Mouse (Mus musculus) urinary bladder, postnatal 4 days (tissue): ENCODE measurements around the gene Fbxl12.
"Not testable (repeated sequence)": the region's sequence is repeated elsewhere in the genome, so short reads cannot be mapped to it uniquely, and the experiment has no call there.

ENCODE experiments used
- DNase-seq, 2 experiments: peaks; one replicate each; pipeline ENCODE4 v3.0.0; 2021 to 2022; ENCODE audit warnings: low spot score in 2 of 2

The Fbxl12 gene

DNA sequence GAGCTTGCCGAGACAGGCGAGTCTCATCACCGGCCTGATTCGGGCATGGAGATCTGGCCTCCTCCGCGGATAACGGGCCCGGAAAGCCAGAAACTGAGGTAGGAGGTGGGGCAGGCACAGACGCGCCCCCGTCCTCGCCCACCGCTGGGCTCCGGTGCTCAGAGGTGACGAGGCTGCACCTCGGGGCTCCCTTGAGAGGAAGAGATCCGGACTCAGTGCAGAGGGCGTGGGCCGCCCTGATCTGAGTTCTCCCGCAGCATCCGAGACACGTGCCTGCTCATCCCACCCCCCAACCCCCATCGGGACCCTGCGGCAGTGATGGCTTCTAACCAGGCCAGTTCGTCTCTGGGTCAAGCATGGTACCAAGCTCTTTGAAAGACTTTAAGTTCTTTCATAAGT is 7.7 kb upstream of the Fbxl12 start:
- no peak for DNase-seq

DNA sequence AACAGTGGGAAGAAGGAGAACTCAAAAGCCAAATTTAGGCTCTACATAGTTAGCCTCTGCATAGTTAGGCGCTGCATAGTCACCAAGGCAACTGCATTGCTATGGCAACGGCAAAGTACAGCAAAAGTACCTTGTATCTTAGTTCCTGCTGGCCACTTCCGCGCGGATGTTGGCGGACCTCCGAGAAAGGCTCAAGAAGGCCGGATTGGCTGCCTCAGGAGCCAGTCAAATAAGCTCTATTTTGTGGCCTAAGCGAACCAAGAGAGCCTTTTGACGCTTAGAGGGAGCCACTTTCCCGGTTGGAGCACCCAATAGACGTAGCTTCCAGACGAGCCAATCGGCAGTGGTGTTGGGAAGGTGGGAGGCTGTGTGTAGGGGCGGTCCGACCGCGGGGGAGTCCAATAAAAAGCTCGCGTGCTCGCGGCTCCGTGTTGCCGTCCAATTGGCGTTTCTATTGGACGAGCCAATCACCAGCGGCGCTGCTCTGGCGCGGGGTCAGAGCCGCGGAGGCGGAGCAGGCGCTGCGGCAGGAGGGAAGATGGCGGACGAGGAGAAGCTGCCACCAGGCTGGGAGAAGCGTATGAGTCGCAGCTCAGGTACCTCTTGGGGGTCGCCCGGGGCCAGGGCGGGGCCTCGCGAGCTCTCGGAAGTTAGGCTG is 7.2 kb upstream of the Fbxl12 start, which contains the start of gene Pin1:
TSS of gene Pin1 (plus strand) at position 494 of the 658 bp plus-strand sequence.
- DNase-seq: peak; percentile 97 to 99

DNA sequence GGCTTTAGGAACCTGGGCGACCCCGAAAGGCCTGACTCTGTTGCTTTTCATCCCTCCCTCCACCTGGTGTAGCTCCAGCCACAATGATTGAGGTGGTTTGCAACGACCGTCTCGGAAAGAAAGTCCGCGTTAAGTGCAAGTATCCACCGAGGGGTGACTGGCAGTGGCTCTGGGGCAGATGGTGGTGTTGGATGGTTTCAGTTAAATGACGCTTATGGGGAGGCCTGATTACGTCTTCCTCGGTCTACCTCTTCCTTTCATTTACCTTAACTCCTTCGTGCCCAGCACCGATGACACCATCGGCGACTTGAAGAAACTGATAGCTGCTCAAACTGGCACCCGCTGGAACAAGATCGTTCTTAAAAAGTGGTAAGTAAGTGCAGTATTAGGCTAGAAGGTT is 554 bp upstream of the Fbxl12 start:
- DNase-seq: no peak

DNA sequence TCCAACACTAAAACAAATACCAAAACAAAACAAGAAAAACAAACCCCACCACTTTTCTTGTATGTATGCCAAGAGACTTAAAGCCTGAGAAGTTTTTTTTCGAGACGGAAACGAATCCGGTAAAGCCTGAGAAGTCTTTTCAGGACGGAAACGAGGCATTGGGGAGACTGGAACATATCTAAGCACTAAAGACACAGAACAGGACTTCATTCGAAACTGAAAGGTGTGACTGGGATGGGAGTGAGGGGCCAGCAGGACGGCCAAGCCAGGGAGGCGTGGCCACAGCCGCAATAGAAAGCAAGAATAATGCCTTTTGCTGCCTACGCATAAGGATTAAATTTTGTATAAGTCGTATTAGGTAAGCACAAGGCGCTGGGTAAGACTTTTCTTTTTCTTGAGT is 786 bp downstream of the Fbxl12 start:
- no peak for DNase-seq

DNA sequence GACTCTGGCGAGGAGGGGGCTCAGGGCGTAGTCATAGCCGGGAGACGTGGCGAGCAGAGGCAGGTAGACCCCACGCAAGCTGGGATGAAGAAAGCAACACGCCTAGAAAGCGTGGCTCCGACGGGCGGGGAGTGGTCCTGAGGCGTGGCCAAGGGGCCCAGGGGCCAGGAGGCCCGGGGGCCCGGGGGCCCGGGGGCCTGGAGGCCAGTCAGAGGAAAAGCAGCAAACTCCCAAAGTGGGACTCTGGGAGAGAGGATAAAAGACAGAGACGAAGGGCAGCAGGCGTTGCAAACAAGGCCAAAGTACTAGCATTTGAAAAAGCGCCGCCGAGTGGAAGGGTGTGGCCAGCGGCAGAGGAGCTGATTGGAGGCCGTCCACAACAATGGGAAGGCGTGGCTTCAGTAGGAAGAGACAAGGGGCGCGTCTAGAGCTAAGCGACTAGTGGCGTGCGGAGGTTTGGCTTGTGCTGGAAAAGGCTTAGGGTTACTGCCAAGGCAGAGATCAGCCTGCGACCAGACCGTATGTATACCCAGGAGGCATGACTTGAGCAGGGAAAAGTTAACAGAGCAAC is 1.6 kb downstream of the Fbxl12 start:
- peak; percentile 81 to 87 for DNase-seq

DNA sequence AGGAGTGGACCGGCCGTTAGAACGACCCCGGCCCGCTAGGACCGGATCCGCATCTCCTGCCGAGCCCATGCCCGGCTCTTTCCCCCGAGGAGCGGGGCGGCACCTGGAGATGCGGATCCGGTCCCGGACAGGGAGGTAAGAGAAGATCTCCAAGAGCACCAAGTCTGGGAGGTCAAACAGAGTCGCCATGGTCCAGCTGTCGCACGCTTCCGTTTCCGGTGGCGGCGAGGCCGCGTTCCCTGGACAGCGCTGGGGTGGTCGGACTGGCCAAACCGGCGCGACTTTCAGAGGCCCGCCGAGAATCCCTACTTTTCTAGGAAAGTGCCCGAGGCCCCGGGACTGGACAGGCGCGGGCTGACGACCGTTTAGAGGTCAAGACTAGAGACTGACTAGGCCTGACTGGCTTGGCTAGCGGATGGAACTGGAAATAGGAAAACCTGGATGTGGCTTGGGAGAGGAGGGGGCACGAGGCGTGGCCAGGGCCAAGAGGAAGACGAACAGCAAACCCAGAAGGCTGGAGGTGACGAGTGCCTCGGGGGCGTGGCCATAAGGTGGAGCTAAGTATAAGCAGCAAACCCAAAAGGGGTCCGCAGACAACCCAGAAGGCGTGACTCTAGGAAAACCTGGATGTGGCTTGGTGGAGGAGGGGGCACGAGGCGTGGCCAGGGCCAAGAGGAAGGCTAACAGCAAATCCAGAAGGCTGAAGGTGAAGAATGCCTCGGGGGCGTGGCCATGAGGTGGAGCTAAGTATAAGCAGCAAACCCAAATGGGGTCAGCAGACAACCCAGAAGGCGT is 2.3 kb downstream of the Fbxl12 start, which contains the start of gene Ubl5:
TSS of gene Ubl5 (plus strand) at position 778 of the 795 bp plus-strand sequence.
- peak; percentile 83 to 92 for DNase-seq

DNA sequence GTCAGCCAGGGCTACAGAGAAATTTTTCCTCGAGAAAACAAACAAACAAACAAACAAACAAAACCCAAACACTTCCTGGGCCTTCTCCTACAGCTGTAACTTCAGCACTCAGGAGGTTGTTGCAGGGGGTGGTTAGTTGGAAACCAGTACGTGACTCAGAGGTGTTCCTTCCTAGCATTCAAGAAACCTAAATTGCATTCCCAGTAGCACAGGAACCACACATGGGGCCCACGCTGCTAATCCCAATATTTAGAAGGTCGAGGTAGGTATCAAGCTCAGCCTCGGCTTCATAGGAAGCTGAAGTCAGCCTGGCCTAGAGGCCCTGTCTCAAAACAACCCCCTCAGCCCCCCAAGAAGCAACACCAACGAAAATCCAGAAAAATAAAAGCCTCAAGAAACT is 3.1 kb downstream of the Fbxl12 start:
- no peak for DNase-seq

DNA sequence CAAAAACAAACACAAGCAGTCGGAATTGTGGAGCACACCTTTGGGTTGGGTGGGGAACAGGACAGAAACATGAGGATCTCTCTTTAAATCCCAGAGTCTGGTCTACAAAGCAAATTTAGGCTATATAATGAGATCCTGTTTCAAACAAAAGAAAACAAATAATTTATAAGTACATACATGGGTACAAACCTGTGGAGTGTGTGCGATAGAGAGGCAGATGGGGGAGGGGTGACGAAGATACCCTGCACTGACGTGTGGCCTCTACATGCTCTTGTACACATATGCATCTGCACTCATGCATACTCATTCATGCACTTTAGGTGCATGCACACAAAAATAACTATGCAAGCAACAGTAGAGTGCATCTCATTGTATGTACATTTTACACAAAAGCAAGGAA is 5.1 kb downstream of the Fbxl12 start:
- no peak for DNase-seq

DNA sequence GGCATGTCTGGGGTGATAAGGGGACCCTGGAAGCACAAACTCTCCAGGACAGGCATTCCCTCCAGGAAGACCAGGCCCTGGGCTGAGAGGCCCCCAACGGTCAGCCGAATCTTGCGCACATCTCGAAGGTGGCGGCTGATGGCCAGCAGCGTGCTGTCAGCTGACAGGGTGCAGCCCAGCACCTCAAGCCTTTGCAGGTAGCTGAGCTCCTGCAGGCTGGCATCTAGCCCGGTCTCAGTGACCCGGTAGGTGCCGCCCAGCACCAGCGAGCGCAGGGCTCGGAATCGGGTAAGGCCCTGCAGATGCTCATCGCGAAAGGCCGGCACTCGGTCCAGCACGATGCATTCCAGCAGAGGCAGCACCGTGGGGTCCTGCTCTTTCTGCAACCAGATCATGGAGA is 6.0 kb downstream of the Fbxl12 start:
- DNase-seq: no peak

DNA sequence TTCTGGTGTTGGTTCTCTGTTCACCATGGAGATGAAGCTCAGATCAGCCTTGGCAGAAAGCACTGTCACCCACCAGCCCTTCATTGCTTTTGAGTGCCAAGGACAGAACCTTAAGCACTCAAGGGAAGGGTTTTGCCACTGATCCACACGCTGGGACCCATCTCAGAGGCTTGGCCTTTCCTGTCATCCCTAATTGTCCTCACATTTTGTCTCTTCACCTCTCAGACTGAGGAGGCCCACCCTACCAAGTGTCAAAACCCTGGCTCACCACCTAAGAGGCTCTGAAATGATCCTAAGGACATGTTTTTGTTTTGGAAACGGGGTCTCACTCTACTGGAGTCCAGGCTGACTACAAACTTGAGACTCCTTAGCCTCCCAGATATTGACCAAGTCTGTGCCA is 7.8 kb downstream of the Fbxl12 start:
- no peak for DNase-seq

DNA sequence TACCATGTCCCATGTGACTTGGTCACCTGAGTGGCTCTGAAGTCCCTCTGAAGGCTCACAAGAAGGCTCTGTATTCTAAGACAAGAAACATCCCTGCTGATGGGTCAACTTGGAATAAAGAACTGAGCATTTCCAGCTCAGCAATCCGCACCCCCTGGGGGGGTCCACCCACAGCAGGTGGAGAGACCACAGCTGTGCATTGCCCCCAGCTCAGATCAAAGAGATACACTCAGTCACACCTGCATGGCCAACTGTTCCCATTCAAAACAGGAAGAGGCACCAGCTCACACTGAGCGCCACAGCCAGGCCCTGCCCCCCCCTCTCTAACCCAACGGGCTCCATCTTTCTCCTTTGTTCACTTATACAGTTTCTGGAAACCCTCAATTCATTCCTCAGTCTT is 8.3 kb downstream of the Fbxl12 start:
- no peak for DNase-seq

DNA sequence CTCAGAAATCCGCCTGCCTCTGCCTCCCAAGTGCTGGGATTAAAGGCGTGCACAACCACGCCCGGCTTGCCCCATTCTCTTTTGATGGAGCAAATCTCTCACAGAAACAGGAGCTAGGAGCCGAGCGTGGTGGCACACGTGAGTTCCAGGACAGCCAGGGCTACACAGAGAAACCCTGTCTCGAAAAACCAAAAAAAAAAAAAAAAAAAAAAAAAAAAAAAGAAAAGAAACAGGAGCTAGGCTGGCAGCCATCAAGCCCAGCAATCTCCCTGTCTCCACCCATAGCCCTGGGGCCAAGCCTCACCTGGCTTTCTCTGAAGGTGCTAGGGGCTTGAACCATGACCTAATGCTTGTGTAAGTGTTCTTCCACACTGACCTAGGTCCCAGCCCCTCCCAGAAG is 8.9 kb downstream of the Fbxl12 start:
- DNase-seq: not testable (repeated sequence)

DNA sequence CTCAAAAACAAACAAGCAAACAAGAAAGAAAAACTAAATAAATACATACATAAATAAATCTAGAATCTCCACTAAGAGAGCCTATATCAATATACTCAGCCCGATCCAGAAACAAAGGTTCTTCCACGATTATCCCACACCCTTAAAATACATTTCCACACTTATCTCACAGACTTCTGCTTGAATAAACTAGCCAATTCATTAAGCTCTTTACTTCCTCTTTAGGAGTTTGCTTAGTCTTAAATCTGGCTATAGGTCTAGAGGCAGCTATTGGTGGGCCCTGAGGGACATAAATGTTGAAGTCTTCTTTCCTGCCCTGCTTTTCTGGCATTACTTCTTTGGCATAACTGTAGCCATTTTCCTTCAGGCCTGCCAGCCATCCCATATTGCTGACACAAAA is 13.2 kb downstream of the Fbxl12 start:
- no peak for DNase-seq

DNA sequence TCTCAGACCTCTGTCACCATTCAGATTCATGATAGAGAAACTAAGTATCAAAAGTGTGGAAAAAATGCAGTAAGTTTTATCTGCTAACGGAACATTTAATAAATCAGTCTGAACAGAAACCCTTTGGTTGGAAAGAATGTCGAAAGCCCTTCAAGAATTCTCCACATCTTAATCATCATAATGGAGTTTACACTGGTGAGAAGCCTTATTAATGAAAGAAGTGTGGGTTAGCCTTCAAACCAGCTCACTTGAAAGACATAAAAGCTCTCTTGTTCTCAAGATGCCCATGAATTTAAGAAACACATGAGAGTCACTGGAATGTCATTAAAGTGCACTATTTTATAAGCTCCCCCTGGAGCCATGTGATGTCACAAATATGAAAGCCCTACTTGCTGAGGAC is 27.9 kb downstream of the Fbxl12 start:
- DNase-seq: no peak

DNA sequence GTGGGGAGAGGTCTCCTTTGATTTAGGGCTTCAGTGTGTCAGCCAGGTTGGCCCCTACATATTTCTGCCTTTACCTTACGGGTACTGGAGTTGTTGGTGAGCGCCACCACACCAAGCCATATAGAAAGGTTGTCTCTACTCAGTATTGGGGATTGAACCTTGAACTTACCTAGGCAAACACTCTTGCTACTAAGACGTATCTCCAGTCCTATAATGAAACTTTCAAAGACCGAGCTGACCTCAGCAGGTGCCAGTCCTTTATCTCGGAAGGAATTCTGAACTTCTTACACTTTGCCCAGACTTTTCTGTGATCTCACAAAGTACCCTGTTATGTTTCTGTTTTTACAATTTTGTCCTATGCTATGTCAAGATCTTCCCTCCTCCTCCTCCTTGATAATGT is 32.6 kb downstream of the Fbxl12 start:
- no peak for DNase-seq

DNA sequence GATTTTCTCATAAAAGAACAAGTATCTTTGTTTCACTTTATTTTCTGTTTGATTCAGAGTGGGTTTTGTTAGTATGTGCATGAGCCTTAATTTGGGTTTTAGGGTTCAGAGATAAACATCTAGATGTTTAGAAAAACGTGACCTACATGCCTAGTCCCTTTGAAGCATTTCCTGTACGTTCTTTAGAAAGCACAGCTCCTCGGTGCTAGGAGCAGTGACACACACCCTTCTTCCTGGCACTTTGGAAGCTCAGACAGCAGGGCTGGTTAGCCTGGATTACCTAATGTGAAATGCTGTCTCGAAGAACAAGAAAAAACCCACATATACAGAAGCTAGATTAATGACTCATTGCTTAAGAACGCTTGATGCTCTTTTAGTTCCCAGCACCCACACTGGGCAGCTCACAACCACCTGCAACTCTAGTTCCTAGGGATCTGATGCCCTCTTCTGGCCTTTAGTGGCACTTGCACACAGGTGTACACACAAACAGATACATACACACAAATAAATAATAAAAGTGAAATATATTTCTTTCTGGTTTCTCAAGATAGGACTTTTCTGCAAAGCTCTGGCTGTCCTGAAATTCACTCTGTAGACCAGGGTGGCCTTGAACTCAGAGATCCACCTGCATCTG is 34.6 kb downstream of the Fbxl12 start:
- no peak for DNase-seq

DNA sequence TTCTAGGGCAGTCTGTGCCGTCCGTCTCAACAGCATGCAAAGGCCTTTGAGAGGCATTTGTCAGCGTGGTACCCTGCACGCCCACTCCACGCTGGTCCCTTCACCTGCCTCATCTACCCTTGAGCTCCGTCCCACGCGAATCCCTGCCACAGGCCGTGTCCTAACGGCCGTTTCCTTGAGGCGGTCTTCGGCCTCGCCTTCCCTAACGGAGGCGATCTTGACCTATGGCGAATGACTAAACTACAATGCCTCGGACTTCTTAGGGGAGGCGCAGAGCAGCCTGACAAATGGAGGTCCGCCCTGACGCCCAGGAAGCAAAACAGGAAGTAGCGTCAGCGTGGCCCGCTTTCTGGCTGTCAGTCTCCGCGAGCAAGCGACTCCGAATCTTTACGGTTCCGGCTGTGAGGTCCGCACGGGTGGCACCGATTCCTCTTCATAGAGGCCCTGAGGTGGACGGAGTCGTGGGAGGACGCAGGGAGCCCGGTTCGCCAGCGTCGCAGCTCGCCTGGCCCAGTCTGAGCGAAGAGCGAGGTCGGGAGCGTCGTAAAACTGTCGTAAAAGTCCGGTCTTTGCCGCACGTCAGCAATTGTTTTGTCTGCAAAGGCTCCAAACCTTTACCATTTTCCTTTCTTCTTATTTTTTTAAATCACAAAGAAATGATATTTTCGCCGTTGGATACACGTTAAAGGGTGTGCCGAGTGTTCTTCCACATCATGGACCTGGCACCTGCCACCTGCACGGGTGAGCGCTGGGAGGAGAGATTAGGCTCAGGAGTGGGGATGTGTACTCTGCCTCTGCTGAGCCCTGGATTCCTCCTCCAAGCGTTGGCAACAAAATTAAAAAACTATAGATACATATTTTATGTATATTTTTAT is 37.2 kb downstream of the Fbxl12 start:
- peak; percentile 80 to 88 for DNase-seq

DNA sequence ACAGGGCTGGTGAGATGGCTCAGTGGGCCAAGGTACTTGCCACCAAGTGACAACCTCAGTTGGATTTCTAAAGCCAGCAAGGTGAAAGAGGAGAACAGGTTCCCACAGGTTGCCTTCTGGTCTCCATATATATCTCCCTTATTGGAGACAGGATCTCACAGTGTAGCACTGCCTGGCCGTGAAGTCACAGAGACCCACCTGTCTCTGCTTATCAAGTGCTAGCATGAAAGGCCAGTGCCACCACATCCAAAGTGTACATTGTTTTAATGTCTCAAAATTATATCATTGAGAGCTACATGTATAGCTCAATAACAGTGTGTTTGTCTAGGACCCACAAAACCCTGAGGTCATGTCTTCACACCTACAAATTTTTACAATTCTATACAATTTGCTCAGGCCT is 38.3 kb downstream of the Fbxl12 start:
- no peak for DNase-seq

DNA sequence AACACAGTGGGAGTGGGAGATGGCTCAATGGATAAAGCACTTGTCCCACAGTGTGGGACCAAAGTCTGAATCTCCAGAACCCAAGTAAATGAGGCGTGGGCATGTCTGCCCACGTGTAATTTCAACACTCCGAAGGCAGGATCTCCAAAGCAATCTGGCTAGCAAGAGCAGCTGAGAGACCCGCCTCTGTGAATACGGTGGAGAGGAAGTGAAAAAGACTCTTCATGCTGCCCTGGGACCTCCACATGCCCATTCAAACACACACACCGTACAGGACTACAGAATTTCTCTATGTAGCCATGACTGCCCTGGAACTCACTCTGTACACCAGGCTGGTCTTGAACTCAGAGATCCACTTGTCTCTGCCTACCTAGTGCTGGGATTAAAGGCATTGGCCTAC is 43.3 kb downstream of the Fbxl12 start:
- no peak for DNase-seq

DNA sequence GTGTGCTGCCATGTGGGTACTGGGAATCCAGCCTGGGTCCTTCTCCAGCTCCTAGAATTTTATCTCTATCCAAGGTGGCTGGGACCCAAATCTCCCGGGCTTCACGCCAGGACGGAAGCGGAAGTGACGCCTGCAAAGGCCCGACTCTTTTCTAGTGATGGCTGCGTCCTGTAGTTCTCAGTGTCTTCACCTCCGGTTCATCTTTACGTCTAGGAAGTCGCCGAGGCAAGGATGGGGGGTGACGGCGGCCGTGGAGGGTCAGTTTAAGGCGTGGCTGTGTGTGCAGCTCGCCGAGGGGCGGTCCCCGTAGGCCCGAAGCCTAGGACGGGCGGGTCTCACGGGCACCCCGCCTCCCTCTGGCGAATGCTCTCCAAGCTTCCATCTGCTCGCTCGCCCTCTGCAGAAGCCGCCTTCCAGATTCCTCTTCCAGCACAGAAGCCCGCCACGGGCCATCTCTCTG is 63.4 kb downstream of the Fbxl12 start, which contains the start of gene Zfp846:
TSS of gene Zfp846 (plus strand) at position 117 of the 460 bp plus-strand sequence.
- peak; percentile 98 to 99 for DNase-seq

DNA sequence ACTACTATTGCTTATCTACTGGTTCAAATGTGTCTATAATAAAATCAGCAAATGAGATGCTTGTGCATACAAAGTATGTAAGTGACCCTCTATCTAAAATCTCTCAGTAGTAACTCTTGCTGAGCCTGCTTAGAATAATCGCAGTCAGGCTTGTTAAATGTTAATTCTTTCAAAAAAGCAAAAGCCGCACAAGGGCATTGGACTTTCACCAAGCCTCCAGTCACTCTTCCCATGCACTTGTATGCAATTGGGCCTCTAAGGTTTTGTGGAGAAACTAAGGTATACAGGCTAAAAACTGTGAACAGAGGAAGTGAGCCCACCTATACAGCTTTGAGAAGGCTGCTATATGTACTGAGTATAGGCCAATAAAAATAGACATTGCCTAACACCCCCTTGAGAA is 68.0 kb downstream of the Fbxl12 start:
- no peak for DNase-seq
